Mouse (Mus musculus) limb, embryonic 11.5 days (tissue): Measurements from ENCODE around the gene Chil6. TPM values are rescaled to one million over a fixed set of nuclear protein-coding genes. Genes with fewer than 3 reads are reported as not detected.

Experiments used
- ATAC-seq: fragments of 200-750 bp; cut with Nextera tagmentation; 2 replicates; pipeline ENCODE4 v1.8.0; 2017; ENCODE audit warnings: low read depth; ENCODE audit not compliant: insufficient number of reproducible peaks, low FRiP score, low TSS enrichment
- DNase-seq: peaks from one replicate; pipeline ENCODE4 v3.0.0-alpha.2; 2015; ENCODE audit warnings: low spot score
- H3K27ac ChIP-seq: fragments of 300-500 bp; sonication (generic); replicated peaks from 2 replicates; pipeline ENCODE4 v1.5.1; 2014; ENCODE audit warnings: low read depth, mild to moderate bottlenecking, low read length
- H3K27me3 ChIP-seq: fragments of 300-500 bp; sonication (generic); 2 replicates; pipeline ENCODE4 v1.6.1; 2014; ENCODE audit warnings: mild to moderate bottlenecking, low read length, mixed read lengths; ENCODE audit not compliant: control insufficient read depth, insufficient read depth
- H3K36me3 ChIP-seq: fragments of 300-500 bp; sonication (generic); 2 replicates; pipeline ENCODE4 v1.6.1; 2014; ENCODE audit warnings: mild to moderate bottlenecking, low read length, moderate library complexity, mixed read lengths; ENCODE audit not compliant: control insufficient read depth, insufficient read depth
- H3K4me1 ChIP-seq: fragments of 300-500 bp; sonication (generic); 2 replicates; pipeline ENCODE4 v1.6.1; 2014; ENCODE audit warnings: low read length, mixed read lengths; ENCODE audit not compliant: control insufficient read depth, insufficient read depth
- H3K4me2 ChIP-seq: fragments of 300-500 bp; sonication (generic); 2 replicates; pipeline ENCODE4 v1.6.1; 2014; ENCODE audit warnings: low read depth, mild to moderate bottlenecking, moderate library complexity; ENCODE audit not compliant: severe bottlenecking
- H3K4me3 ChIP-seq: fragments of 300-500 bp; sonication (generic); 2 replicates; pipeline ENCODE4 v1.5.1; 2014; ENCODE audit warnings: low read depth, low read length
- H3K9ac ChIP-seq: fragments of 300-500 bp; sonication (generic); 2 replicates; pipeline ENCODE4 v1.6.1; 2014; ENCODE audit warnings: mild to moderate bottlenecking, low read length
- H3K9me3 ChIP-seq: fragments of 300-500 bp; sonication (generic); 2 replicates; pipeline ENCODE4 v1.6.1; 2016; ENCODE audit warnings: low read length; ENCODE audit not compliant: control insufficient read depth
- WGBS: fragments of 180-500 bp; shearing (Covaris S2); extraction: QIAGEN DNeasy Blood & Tissue Kit; methylation state at CpG from one replicate; pipeline ENCODE4 v1.1.7; 2014; 5-methylcytosine and 5-hydroxymethylcytosine counted together
- polyA plus RNA-seq: library from polyadenylated mRNA; unstranded; fragments of >200 nt; fragmentation: Nextera tagmentation; extraction: Ambion mirVana; gene quantifications from 2 replicates; pipeline ENCODE4 v1.2.1, GENCODE M21; 2014

Gene Chil6
- not detected in 2 replicates for polyA plus RNA-seq

DNA sequence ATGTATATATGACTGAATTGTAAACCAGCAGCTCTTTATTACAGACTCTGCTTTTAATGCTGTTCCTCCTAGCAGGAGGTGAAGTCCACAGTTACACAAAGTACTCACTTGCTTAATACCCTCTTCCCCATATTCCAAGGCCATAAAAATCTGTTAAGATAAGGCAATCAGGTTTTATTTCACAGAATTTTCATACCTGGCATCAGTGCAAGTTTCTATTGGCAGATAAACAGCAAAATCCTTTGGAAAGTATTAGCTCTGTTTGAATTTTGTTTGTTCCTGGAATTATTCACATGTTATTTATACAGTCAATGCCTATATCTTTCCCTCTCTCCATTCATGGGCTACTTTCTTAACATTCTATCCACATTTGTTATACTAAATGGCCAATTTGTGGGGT, at the start of gene Chil6:
Chil6 (minus strand) TSS at position 101 of the 400 bp plus-strand sequence.
- Histone ChIP-seq H3K9ac (no peak within 1 kb of the TSS), H3K4me1 (no peaks in the 10 kb centered on the region), H3K4me2 (no peak within 1 kb of the TSS), H3K27ac (no peak within 1 kb of the TSS), H3K36me3 (no peaks in the 10 kb centered on the region), H3K27me3 (no peaks in the 10 kb centered on the region), H3K9me3 (no peaks in the 10 kb centered on the region), H3K4me3 (no peak within 1 kb of the TSS)
- DNase-seq (no peak), ATAC-seq (no peak)

DNA sequence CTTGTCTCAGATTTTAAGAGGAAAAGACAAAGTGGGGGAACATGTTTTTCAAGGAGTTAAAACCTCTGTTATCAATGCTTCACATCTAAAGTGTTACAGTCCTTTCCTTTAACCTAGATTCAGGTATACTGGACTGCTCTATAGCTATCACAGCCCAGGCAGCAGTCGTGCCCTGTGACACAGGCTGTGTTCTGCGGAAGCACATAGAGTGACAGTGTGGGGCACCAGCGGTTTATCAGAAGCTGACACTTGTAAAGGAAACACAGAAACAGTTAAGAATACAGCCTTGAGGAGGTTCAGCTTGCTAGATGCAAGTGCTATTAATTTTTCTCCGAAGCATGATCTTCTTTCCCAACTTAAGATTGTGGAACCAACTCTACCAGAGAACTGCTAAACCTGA, 46.6 kb upstream of the Chil6 start:
- no peaks in the 10 kb centered on the region for H3K36me3 ChIP-seq
- H3K9me3 ChIP-seq: no peaks in the 10 kb centered on the region
- no peaks in the 10 kb centered on the region for H3K27me3 ChIP-seq
- DNase-seq (no peak), ATAC-seq (no peak)
- no peak overlapping the region for H3K4me2 ChIP-seq
- H3K4me3 ChIP-seq: no peak overlapping the region
- H3K4me1 ChIP-seq: no peaks in the 10 kb centered on the region
- WGBS: 73% methylated on average over 4 of the region's 4 CpGs
- no peak overlapping the region for H3K27ac ChIP-seq
- H3K9ac ChIP-seq: no peak overlapping the region

DNA sequence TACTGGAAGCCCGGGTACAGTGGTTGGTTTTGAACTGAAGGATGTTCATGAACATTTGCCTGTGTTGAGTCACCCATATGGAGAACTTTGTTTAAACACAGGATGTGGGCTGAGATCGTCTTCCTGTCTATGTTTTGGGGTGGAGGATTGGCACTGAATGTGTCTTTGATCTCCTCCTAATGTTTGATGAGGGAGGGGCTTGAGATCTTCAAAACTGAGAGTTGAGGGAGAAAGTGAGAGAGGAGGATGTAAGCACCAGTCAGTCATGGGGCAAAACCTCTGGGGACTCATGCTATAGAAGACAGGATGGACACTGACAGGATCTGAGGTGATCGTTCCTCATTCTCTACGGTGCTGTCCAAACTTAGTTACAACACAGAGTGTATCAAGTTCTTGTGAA, 43.6 kb upstream of the Chil6 start:
- no peaks in the 10 kb centered on the region for H3K9me3 ChIP-seq
- no peak overlapping the region for H3K4me3 ChIP-seq
- no peaks in the 10 kb centered on the region for H3K4me1 ChIP-seq
- no peaks in the 10 kb centered on the region for H3K36me3 ChIP-seq
- H3K4me2 ChIP-seq: no peak overlapping the region
- 79% methylated on average over 4 of the region's 4 CpGs for WGBS
- no peak overlapping the region for H3K9ac ChIP-seq
- DNase-seq (no peak), ATAC-seq (no peak)
- no peak overlapping the region for H3K27ac ChIP-seq
- no peaks in the 10 kb centered on the region for H3K27me3 ChIP-seq

DNA sequence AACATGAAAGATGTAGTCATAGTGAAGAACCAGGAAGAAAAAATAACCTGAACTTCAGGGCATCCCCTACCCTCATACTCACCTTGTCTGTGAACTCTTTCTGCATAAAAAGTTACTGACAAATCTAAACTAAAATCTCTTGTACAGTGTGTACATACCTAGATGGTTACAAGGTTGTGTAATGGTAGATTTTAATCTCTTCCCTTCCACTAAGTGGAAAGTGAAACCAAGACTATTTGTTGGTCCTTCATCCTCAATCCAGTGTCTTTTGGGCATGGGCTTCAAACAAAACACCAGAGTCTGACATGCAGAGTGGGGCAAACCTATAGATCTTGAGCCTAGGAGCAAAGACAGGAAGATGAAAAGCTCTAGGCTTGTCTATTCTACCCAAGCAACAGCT, 43.0 kb upstream of the Chil6 start:
- ATAC-seq (no peak), DNase-seq (no peak)
- Histone ChIP-seq H3K4me2 (no peak overlapping the region), H3K4me1 (no peaks in the 10 kb centered on the region), H3K4me3 (no peak overlapping the region), H3K9ac (no peak overlapping the region), H3K27me3 (no peaks in the 10 kb centered on the region), H3K27ac (no peak overlapping the region), H3K9me3 (no peaks in the 10 kb centered on the region), H3K36me3 (no peaks in the 10 kb centered on the region)

DNA sequence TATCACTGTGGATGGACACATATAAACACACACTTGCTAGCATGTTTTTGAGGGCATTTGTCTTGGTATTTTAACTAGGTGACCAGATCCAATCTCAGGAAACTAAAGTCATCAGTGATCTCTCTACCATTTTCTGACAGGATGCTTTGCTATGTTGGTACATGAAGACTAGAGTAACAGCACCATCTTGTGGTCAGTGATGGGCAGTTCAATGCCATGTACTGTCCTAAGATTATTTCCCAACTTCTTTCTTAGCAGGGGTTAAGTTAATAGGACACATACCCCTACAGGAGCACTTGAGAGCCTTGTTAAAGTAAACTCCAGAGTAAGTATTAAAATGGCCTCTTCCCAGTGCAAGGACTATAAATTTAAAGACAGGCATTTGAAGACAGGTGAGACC, 42.6 kb upstream of the Chil6 start:
- Histone ChIP-seq H3K4me3 (no peak overlapping the region), H3K27ac (no peak overlapping the region), H3K4me2 (no peak overlapping the region), H3K36me3 (no peaks in the 10 kb centered on the region), H3K9me3 (no peaks in the 10 kb centered on the region), H3K9ac (no peak overlapping the region), H3K4me1 (no peaks in the 10 kb centered on the region), H3K27me3 (no peaks in the 10 kb centered on the region)
- no peak; the same call in 1 of the 2 replicates for ATAC-seq
- DNase-seq: no peak

Other genes with a start within 250 kb of the Chil6 start
- gene Chil3, start 238.6 kb downstream of the Chil6 start, polyA plus RNA-seq: not detected in 2 replicates
- not detected in 2 replicates for gene Chil4, start 186.7 kb downstream of the Chil6 start, polyA plus RNA-seq
- gene Dennd2d, start 76.2 kb upstream of the Chil6 start, polyA plus RNA-seq: 1.4 and 1.8 TPM in 2 replicates
- 33.9 and 34.9 TPM in 2 replicates for gene Dram2, start 141.6 kb upstream of the Chil6 start, polyA plus RNA-seq
- gene Cept1, start 141.6 kb upstream of the Chil6 start, polyA plus RNA-seq: 51.2 and 52.0 TPM in 2 replicates